Mouse (Mus musculus) cerebellum, adult (tissue): Measurements from ENCODE around the gene 1700017B05Rik.
"Not testable (repeated sequence)": the region's sequence is repeated elsewhere in the genome, so short reads cannot be mapped to it uniquely, and the experiment has no call there.

Experiments
- ATAC-seq: cut with Nextera tagmentation; 2 replicates; pipeline ENCODE4 v1.9.2; 2017; ENCODE audit warnings: mild to moderate bottlenecking, moderate library complexity, mixed read lengths; ENCODE audit not compliant: insufficient number of reproducible peaks, low FRiP score, low TSS enrichment

Gene 1700017B05Rik

GRCm38 (mm10) chr9:57261913-57262794, at the start of gene 1700017B05Rik:
1700017B05Rik (minus strand) TSS chr9:57262612.
- peak; percentile 46 for ATAC-seq

- ATAC-seq: no peak
These were observed 48.5 kb upstream of the 1700017B05Rik start for GRCm38 (mm10) chr9:57310895-57311294.

GRCm38 (mm10) chr9:57309353-57309752, 46.9 kb upstream of the 1700017B05Rik start:
- peak; percentile 80; the same call in 1 of the 2 replicates for ATAC-seq

GRCm38 (mm10) chr9:57307456-57307855, 45.0 kb upstream of the 1700017B05Rik start:
- ATAC-seq: no peak

GRCm38 (mm10) chr9:57304716-57305115, 42.3 kb upstream of the 1700017B05Rik start:
- not testable (repeated sequence) for ATAC-seq

- ATAC-seq: no peak
These were observed 41.8 kb upstream of the 1700017B05Rik start for GRCm38 (mm10) chr9:57304251-57304650.

GRCm38 (mm10) chr9:57303356-57303755, 40.9 kb upstream of the 1700017B05Rik start:
- no peak for ATAC-seq

GRCm38 (mm10) chr9:57300825-57301224, 38.4 kb upstream of the 1700017B05Rik start:
- no peak for ATAC-seq

GRCm38 (mm10) chr9:57299790-57300477, 37.5 kb upstream of the 1700017B05Rik start:
- no peak for ATAC-seq

GRCm38 (mm10) chr9:57297938-57298337, 35.5 kb upstream of the 1700017B05Rik start:
- ATAC-seq: no peak

- no peak for ATAC-seq
These were observed 33.9 kb upstream of the 1700017B05Rik start for GRCm38 (mm10) chr9:57296277-57296676.

GRCm38 (mm10) chr9:57295666-57296065, 33.3 kb upstream of the 1700017B05Rik start:
- ATAC-seq: no peak

- ATAC-seq: no peak
These were observed 32.5 kb upstream of the 1700017B05Rik start for GRCm38 (mm10) chr9:57294905-57295304.

GRCm38 (mm10) chr9:57287183-57287582, 24.8 kb upstream of the 1700017B05Rik start:
- no peak for ATAC-seq

GRCm38 (mm10) chr9:57283311-57283710, 20.9 kb upstream of the 1700017B05Rik start:
- ATAC-seq: no peak

- no peak for ATAC-seq
These were observed 20.3 kb upstream of the 1700017B05Rik start for GRCm38 (mm10) chr9:57282686-57283085.

- no peak for ATAC-seq
These were observed 19.1 kb upstream of the 1700017B05Rik start for GRCm38 (mm10) chr9:57281549-57281948.

- ATAC-seq: no peak
These were observed 17.0 kb upstream of the 1700017B05Rik start for GRCm38 (mm10) chr9:57279441-57279840.

GRCm38 (mm10) chr9:57278268-57278667, 15.9 kb upstream of the 1700017B05Rik start:
- ATAC-seq: no peak

- ATAC-seq: no peak
These were observed 13.9 kb upstream of the 1700017B05Rik start for GRCm38 (mm10) chr9:57276311-57276710.

- no peak for ATAC-seq
These were observed 11.5 kb upstream of the 1700017B05Rik start for GRCm38 (mm10) chr9:57273805-57274494.
